Mouse (Mus musculus) heart, embryonic 10.5 days (tissue): ENCODE measurements at regions not wholly inside any gene's neighbourhood (a gene's known extent, or its start where the extent isn't known, plus 50 kb on each side); places are given as distances from the start of the nearest gene placed in this dataset.

Experiments
- DNase-seq: peaks from one replicate; pipeline ENCODE4 v3.0.0-alpha.2; 2017; ENCODE audit warnings: low spot score
- H3K27ac ChIP-seq: fragments of 300-500 bp; sonication (generic); 2 replicates; pipeline ENCODE4 v1.5.1; 2016; ENCODE audit warnings: mild to moderate bottlenecking
- H3K27me3 ChIP-seq: fragments of 300-500 bp; sonication (generic); 2 replicates; pipeline ENCODE4 v1.6.1; 2016; ENCODE audit warnings: mild to moderate bottlenecking; ENCODE audit not compliant: poor library complexity, insufficient read depth, severe bottlenecking
- H3K36me3 ChIP-seq: fragments of 300-500 bp; sonication (generic); 2 replicates; pipeline ENCODE4 v1.6.1; 2016; ENCODE audit warnings: mild to moderate bottlenecking, moderate library complexity
- H3K4me1 ChIP-seq: fragments of 300-500 bp; sonication (generic); 2 replicates; pipeline ENCODE4 v1.6.1; 2016; ENCODE audit warnings: mild to moderate bottlenecking
- H3K4me3 ChIP-seq: fragments of 300-500 bp; sonication (generic); 2 replicates; pipeline ENCODE4 v1.5.1; 2016; ENCODE audit warnings: mild to moderate bottlenecking, moderate library complexity
- H3K9me3 ChIP-seq: fragments of 300-500 bp; sonication (generic); 2 replicates; pipeline ENCODE4 v1.6.1; 2016; ENCODE audit warnings: mild to moderate bottlenecking, moderate library complexity
- WGBS: fragments of 180-500 bp; shearing (Covaris S2); methylation state at CpG from one replicate; pipeline ENCODE4 v1.1.7; 2016; 5-methylcytosine and 5-hydroxymethylcytosine counted together

- no peak for DNase-seq
- Histone ChIP-seq H3K36me3 (no peaks in the 10 kb centered on the region), H3K9me3 (no peaks in the 10 kb centered on the region), H3K27me3 (no peaks in the 10 kb centered on the region), H3K4me1 (peaks cover 70% of the 10 kb centered on the region), H3K4me3 (no peak overlapping the region), H3K27ac (peak overlapping the region; percentile 49)
- 47% methylated on average over 9 of the region's 9 CpGs for WGBS
Observed at GRCm38 (mm10) chr6:94389716-94390115, 106.0 kb upstream of the Magi1 start.

DNA sequence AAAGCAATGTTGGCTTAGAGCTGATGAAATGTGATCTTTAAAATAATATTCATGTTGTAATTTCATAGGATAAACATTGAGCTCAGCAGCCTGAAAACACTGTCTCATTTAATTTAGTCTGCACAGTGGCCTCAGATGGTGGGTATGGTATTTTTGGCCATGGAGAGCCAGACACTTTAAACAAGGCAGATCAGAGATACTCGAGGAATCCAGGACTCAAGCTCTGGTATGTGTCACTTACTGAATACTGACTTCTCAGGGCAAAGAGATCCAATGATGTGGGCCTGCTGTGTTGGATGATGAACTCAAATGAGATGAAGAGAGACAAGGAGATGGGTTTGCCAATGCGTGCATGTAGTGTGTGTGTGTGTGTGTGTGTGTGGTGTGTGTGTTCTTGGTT lies 103.9 kb upstream of the Magi1 start:
- WGBS = 29% methylated on average over 2 of the region's 2 CpGs
- peaks cover 60% of the 10 kb centered on the region for H3K4me1 ChIP-seq
- peak overlapping the region; percentile 82 for H3K27ac ChIP-seq
- DNase-seq = no peak
- peaks cover 3% of the 10 kb centered on the region; the same call in 1 of the 2 replicates for H3K9me3 ChIP-seq
- H3K4me3 ChIP-seq = no peak overlapping the region
- H3K27me3 ChIP-seq = no peaks in the 10 kb centered on the region
- H3K36me3 ChIP-seq = no peaks in the 10 kb centered on the region

GRCm38 (mm10) chr6:94385531-94385930 lies 101.8 kb upstream of the Magi1 start:
- no peak overlapping the region for H3K4me3 ChIP-seq
- peak overlapping the region; percentile 60 for H3K27ac ChIP-seq
- no peak for DNase-seq
- peaks cover 3% of the 10 kb centered on the region; the same call in 1 of the 2 replicates for H3K9me3 ChIP-seq
- H3K36me3 ChIP-seq = no peaks in the 10 kb centered on the region
- H3K4me1 ChIP-seq = peaks cover 41% of the 10 kb centered on the region
- no peaks in the 10 kb centered on the region for H3K27me3 ChIP-seq
- 83% methylated on average over 2 of the region's 2 CpGs for WGBS

DNA sequence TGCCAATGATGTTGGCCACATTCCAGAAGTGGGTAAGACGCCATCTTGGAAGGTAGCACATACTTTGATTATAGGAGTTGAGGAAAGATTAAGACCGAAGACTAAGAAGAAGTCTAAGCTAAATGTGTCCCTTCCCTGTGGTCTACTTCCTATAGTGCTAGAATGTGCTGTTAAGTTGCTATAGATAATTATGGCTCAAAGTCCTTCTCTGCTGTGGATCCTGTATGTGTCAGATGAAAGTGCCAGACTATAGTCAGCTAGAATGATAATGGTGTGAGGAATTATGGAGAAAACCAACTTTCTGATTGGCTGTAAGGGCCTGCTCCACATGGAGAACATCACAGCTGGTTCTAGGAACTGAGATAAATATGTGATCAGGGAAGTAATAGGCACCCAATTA lies 86.3 kb upstream of the Magi1 start:
- no peaks in the 10 kb centered on the region for H3K4me1 ChIP-seq
- no peak overlapping the region for H3K4me3 ChIP-seq
- H3K27me3 ChIP-seq = no peaks in the 10 kb centered on the region
- H3K36me3 ChIP-seq = no peaks in the 10 kb centered on the region
- WGBS = 84% methylated on average over 2 of the region's 2 CpGs
- no peak overlapping the region for H3K27ac ChIP-seq
- DNase-seq = no peak
- no peaks in the 10 kb centered on the region for H3K9me3 ChIP-seq

DNA sequence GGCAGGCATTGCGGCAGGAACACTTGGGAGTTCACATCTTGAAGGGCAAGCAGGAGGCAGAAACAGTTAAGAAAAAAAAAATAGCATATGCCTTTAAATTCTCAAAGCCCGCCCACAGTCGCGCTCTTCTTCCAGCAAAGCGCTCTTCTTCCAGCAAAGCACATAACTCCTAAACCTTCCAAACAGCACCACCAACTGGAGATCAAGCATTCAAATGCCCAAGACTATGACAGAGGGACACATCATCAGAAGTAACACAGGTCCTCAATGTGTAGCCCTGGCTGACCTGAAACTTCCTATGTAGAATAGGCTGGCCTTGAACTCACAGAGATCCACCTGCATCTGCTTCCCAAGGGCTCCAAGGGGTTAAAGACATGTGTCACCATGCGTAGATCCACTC lies 80.2 kb upstream of the Magi1 start:
- Histone ChIP-seq H3K4me1 (no peaks in the 10 kb centered on the region), H3K27me3 (no peaks in the 10 kb centered on the region), H3K4me3 (no peak overlapping the region), H3K9me3 (no peaks in the 10 kb centered on the region), H3K36me3 (no peaks in the 10 kb centered on the region), H3K27ac (no peak overlapping the region)
- no peak for DNase-seq
- 75% methylated on average over 6 of the region's 6 CpGs for WGBS

- Histone ChIP-seq H3K4me1 (peaks cover 12% of the 10 kb centered on the region), H3K27me3 (no peaks in the 10 kb centered on the region), H3K9me3 (no peaks in the 10 kb centered on the region), H3K27ac (no peak overlapping the region), H3K36me3 (no peaks in the 10 kb centered on the region), H3K4me3 (no peak overlapping the region)
- no peak for DNase-seq
Observed at GRCm38 (mm10) chr6:94362626-94363025, 78.9 kb upstream of the Magi1 start.

GRCm38 (mm10) chr6:94357568-94357967 lies 73.9 kb upstream of the Magi1 start:
- WGBS = 51% methylated on average over 4 of the region's 4 CpGs
- peak; percentile 92 for DNase-seq
- H3K4me3 ChIP-seq = no peak overlapping the region
- H3K27ac ChIP-seq = 0 out of 2 replicates have a peak overlapping the region, but pooled peaks have one; percentile 65
- no peaks in the 10 kb centered on the region for H3K9me3 ChIP-seq
- H3K36me3 ChIP-seq = no peaks in the 10 kb centered on the region
- H3K4me1 ChIP-seq = peaks cover 31% of the 10 kb centered on the region
- no peaks in the 10 kb centered on the region for H3K27me3 ChIP-seq

DNA sequence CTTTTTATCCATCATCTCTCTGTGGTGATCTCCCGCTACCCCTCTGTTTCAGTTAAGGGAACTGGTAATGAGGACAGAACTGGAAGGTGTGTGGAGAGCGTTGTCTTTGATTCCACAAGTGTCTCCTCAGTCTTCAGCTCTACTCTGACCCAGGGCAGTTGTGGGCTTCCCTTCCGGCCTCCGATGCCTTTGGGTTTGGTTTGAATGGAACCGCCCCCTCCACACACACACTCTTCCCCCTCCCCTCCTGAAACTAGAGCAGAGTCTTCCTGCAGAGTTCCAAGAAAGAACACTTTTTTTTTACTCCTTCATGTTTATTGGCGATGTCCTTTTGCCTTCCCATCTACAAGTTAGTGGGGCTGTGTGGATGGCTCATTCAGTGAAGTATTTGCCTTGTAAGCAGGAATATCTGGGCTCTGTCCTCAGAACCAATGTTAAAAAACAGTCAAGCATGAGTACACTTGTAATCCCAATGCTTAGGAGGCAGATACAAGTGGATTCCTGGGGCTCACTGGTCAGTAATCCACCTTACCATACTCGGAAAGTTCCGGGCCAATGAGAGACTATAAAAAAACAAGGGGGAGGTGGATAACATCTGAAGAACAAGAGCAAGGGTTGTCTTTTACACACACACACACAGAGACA lies 70.9 kb upstream of the Magi1 start:
- Histone ChIP-seq H3K4me1 (peaks cover 31% of the 10 kb centered on the region), H3K9me3 (no peaks in the 10 kb centered on the region), H3K36me3 (no peaks in the 10 kb centered on the region), H3K27ac (peak overlapping the region; percentile 22; the same call in 1 of the 2 replicates), H3K4me3 (no peak overlapping the region), H3K27me3 (no peaks in the 10 kb centered on the region)
- DNase-seq = no peak
- 56% methylated on average over 8 of the region's 8 CpGs for WGBS

GRCm38 (mm10) chr6:94344296-94344695 lies 60.6 kb upstream of the Magi1 start:
- Histone ChIP-seq H3K27ac (no peak overlapping the region), H3K4me1 (0 out of 2 replicates have a peak, but pooled peaks cover 2% of the 10 kb centered on the region), H3K27me3 (no peaks in the 10 kb centered on the region), H3K4me3 (no peak overlapping the region), H3K9me3 (no peaks in the 10 kb centered on the region), H3K36me3 (no peaks in the 10 kb centered on the region)
- 65% methylated on average over 2 of the region's 2 CpGs for WGBS
- DNase-seq = no peak

DNA sequence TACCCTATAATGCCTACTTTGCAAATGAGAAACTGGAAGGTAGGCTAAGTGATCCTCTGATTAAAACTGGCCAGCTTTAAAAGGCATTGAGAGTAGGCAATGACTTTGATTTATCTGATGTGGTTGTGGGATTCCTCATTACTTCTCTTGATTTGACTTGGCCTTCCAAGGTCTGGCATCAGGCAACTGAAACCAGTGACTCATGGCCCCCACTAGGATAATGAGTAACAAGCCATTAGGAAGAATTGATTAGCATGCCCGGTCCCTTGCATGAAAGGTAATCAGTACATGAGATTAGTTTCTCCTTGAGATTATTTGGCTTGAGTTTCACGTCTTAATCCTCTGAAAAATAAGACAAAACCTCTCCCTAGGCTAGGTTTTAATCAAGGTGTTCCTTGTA lies 56.8 kb upstream of the Magi1 start:
- no peak for DNase-seq
- H3K27ac ChIP-seq = no peak overlapping the region
- no peaks in the 10 kb centered on the region for H3K27me3 ChIP-seq
- WGBS = 61% methylated on average over 2 of the region's 2 CpGs
- no peaks in the 10 kb centered on the region for H3K9me3 ChIP-seq
- no peaks in the 10 kb centered on the region for H3K36me3 ChIP-seq
- no peak overlapping the region for H3K4me3 ChIP-seq
- 0 out of 2 replicates have a peak, but pooled peaks cover 2% of the 10 kb centered on the region for H3K4me1 ChIP-seq

- Histone ChIP-seq H3K4me1 (peaks cover 9% of the 10 kb centered on the region; the same call in 1 of the 2 replicates), H3K9me3 (no peaks in the 10 kb centered on the region), H3K4me3 (no peak overlapping the region), H3K27ac (no peak overlapping the region), H3K27me3 (no peaks in the 10 kb centered on the region), H3K36me3 (no peaks in the 10 kb centered on the region)
- peak; percentile 66 for DNase-seq
- WGBS = 70% methylated on average over 6 of the region's 6 CpGs
Observed at GRCm38 (mm10) chr6:94336168-94336567, 52.5 kb upstream of the Magi1 start.
